Mouse (Mus musculus) layer of hippocampus, postnatal 25 days (tissue): ENCODE measurements at regions not wholly inside any gene's neighbourhood (a gene's known extent, or its start where the extent isn't known, plus 50 kb on each side); places are given as distances from the start of the nearest gene placed in this dataset.

ENCODE experiments used
- DNase-seq, 2 experiments: peaks; one replicate each; pipeline ENCODE4 v3.0.0; 2022; ENCODE audit warnings: mixed read lengths in 2 of 2, low spot score in 1 of 2; ENCODE audit errors: extremely low spot score in 1 of 2

DNA sequence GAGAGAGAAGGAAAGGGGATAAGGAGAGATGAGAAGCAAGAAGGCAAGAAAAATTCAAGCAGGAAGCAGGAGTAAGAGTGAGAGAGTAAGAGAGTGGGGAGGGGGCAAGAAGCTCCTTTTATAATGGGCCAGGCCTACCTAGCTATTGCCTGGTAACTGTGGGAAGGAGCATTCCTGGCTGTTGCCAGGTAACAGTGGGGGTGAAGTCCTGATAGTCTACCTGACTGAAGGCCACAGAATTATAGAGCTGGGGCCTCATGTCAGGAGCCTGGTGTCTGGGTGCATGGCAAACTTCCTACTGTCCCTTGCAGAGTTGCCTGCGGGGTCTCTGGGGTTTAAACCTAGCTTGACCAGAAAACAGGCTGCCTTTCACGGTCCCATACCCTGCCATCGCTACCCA lies 107.0 kb upstream of the Prep start:
- no peak for DNase-seq

GRCm38 (mm10) chr10:44945205-44945725 lies 121.7 kb upstream of the Prep start:
- no peak for DNase-seq

DNA sequence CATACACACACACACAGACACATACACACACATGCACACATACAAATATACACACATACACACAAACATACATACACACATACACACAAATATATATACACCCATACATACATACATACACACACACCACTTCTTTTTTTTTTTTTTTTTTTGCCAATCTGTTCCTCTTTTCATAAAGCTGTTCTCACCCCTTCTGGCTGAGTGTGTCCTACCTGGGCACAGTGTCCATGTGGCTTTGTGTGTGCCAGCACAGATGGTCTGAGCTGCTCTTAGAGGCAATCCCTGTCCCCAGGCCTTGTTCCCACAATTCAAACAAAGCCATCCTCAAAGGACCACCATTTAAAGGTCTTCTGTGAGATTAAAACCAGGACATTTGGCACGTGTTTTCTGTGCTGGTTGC lies 127.6 kb upstream of the Prep start:
- no peak for DNase-seq

DNA sequence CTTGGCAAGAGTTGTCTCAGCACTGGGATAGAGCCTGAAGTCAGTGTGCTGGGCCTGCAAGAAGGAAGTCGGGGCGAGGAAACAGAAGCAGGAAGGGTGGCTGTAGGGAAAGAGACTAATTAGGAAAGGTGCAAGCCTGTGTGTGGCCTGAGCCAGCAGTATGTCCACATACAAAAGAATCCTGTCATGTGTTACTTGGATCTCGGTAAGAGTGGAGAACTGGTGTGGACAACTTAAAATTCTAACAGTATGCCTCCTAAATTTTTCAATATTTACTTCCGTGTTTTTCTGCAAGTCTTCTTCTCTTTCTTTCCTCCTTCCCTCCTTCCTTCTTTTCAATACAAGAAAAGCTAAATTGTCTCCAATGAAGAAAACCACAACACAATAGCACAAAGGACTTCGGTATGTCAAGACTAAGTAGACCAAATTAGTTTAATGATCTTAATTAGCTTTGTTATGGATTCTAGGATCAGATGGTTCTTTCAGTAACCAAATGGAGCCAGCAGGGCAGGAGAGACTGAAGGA lies 130.0 kb upstream of the Prep start:
- DNase-seq = no peak

GRCm38 (mm10) chr10:44930796-44931195 lies 136.2 kb upstream of the Prep start:
- DNase-seq = no peak

GRCm38 (mm10) chr10:44913751-44914388 lies 153.1 kb upstream of the Prep start:
- DNase-seq = no peak

DNA sequence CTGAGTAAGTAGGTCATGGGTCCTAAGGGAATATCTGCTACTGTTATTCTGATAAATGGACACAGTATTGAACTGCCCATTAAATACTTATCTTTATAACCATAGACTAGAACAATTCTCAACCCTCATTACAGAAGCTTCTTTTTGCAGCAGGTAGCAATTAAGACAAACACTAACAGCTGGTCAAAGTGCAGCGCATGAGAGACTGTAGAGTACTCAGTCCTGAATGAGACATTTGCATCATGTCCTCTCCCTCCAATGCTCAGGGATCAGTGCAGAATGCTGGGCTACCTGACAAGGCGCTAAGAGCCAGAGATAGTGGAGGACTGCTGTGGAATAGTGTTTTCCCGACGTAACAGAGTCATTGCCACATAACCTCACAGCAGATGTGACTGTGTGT lies 162.5 kb upstream of the Prep start:
- DNase-seq = no peak

DNA sequence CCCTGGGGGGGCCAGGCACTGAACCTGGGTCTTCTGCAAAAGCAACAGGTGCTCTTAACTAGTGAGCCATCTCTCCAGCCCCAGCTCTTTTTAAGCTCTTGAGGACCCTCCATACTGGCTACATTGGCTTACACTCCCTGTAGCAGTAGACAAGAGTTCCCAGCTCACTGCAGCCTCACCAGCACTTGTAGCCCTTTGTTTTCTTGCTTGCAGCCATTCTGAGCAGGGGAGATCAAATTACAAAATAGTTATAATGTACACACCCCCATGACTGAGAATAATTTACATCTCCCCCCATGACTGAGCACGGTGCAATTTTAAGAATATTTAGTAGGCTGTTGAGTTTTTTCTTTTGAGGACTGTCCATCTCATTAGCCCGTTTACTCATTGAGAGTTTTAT lies 165.8 kb upstream of the Prep start:
- DNase-seq = no peak

DNA sequence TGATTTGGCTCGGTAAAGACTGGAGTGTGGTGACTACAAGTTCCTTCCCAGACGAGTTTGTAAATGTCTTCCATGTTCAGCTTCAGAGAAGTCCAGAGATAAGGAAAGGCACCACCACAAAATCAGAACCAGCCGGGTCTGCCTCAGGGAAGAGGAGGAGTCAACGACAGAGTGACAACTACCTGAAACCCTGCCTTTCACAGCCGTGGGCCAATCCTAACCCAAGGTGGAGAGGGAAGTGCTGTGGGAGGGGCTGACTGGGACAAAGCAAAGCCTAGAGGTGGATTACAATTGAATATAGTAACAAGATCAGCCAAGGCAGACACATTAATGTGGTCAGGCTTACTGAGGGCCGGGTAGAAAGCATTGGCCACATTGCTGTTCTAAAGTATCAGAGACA lies 174.9 kb upstream of the Prep start:
- DNase-seq = no peak

DNA sequence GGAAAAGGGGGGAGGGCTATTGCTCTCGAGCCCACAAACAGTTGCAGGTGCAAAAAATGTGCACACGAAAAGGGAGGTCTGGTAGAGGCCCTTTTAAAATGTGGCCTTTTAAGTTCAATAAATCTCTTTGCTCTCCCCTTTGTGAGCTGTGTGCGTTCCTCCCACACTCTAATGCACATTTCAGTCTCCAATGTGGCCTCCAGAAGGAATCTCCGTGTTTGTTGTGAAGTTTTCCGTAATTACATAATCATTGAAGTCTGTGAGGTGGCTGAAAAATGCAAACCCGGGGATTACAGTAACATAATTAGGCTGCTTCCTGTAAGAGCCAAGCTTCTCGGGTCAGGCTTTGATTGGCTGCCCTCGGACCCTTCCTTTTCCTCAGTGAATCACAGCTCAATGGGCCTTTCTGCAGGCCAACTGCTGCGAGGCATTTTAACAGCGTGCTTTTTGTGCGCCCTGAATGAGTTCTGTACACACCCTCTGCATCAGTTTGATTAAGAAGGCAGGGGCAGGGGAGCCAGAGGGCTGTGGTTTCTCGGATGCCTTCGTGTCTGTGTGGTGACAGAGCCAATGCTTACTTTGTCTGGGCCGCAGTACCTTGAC lies 179.8 kb upstream of the Prep start:
- DNase-seq = no peak

- no peak for DNase-seq
These were observed 185.0 kb upstream of the Prep start for GRCm38 (mm10) chr10:44881967-44882366.

GRCm38 (mm10) chr10:44877076-44877663 lies 189.8 kb upstream of the Prep start:
- no peak for DNase-seq

DNA sequence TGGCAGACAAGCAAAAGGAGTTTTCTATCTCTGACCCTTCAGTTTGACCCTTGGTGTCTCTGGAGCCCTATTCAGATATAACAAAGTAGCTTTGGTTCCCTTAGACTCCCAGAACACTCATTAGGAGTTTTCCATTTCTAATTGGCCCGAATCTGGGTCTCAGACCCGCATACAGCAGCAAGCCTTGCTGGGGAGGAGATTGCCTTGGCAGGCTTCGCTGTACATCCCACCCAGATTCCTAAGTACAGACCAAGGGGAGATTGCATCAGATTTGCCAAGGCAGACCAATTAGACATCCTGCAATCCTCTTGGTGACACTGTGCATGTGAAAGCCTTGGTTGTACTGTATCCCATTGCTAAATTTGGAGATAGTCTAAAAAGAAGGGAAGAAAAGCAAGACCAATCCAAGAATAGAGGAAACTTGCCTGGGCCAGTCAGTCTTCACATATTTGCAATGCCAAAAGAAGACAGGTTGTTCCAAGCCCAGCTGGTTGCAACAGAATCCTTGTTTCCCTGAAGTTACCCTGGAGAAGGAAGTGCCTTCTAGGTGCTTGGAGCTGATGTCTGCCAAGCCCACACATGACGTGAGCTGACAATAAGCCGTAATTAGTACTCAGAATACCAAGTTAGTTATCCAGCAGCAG lies 193.2 kb upstream of the Prep start:
- DNase-seq = no peak

DNA sequence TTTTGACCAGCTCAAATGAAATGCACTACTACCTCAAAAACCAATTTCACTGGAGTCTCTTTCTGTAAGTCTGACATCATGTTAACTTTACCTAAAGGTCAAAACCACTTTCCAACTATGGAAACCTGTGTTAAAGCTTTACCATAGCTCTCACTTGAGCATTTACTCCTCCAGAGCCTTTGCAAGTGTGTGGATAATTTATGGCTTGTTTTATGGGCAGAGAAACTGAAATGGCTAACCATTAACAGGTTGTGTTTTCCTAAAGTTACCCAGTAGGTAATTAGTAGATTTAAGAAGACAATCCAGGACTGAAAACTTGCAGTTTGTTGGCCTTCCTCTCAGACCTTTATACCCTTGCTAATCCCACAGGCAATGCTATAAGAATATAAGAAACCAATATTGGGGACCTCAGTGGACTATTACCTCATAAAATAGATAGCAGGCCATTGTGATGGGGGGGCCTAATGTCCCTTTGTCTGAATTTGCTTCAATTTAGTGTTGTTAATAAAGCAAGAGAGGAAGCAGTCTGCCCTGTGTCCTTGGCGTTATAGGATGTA lies 202.7 kb upstream of the Prep start:
- no peak for DNase-seq

- no peak for DNase-seq
These were observed 204.7 kb upstream of the Prep start for GRCm38 (mm10) chr10:44862360-44862674.

DNA sequence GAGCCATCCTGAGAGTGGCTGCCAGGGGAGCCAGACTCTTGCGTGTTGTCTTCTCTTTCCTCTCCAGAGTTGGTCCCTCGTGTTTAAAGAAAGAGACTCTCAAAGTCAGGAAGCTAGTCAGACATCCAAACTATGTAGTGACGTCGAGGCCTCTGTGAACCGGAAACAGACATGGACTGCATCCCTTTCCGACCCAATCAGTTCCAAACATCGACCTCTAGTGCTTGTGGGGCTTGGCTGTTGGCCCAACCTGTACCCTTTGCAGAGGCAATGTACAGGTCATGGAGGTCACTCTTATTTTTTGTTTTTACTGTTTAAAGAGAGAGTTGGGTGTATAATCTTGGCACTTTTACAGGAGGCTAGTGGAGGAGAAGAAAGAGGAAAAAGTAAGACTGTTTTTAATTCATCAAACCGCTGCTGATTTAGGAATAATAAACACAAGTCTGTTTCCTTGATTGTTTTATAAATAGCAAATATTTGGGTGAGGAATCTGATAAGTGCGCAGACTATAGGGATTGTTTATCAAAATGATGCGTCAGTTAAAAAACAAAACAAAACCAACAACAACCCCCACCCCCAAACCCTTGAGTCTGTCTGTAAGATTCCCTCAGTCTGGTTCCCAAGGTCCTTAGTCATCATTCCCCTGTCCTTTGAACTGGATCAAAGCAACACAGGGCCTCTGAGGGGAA lies 205.2 kb upstream of the Prep start:
- DNase-seq = no peak

GRCm38 (mm10) chr10:44857444-44857843 lies 209.6 kb upstream of the Prep start:
- DNase-seq = no peak

DNA sequence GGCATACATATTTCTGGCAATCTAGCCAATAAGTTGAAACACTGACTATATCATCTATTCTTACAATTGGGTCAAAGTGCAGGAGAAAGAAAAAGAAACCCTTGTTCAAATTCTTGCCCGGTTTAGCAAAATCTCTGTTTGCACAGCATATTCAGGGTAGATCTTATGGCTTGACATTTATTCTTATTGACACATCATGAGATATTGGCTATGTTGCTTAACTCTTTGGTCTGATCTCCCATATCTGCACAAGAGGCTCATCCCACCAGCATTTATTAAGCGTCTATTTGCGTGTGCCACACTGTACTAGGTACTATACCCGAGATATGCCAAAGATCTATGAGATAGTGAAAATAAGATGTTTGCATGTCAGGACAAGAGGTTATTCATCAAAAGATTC lies 212.9 kb upstream of the Prep start:
- DNase-seq = no peak

- DNase-seq = no peak
These were observed 218.0 kb upstream of the Prep start for GRCm38 (mm10) chr10:44849016-44849415.

- no peak for DNase-seq
These were observed 220.2 kb upstream of the Prep start for GRCm38 (mm10) chr10:44846765-44847164.

GRCm38 (mm10) chr10:44846149-44846548 lies 220.9 kb upstream of the Prep start:
- DNase-seq = no peak
